Mouse (Mus musculus) urinary bladder, postnatal 4 days (tissue): ENCODE results near the gene Tm7sf3.
"Not testable (repeated sequence)": the region's sequence is repeated elsewhere in the genome, so short reads cannot be mapped to it uniquely, and the experiment has no call there.

Source experiments
- DNase-seq, 2 experiments: peaks; one replicate each; pipeline ENCODE4 v3.0.0; 2021 to 2022; ENCODE audit warnings: low spot score in 2 of 2

Gene Tm7sf3

DNA sequence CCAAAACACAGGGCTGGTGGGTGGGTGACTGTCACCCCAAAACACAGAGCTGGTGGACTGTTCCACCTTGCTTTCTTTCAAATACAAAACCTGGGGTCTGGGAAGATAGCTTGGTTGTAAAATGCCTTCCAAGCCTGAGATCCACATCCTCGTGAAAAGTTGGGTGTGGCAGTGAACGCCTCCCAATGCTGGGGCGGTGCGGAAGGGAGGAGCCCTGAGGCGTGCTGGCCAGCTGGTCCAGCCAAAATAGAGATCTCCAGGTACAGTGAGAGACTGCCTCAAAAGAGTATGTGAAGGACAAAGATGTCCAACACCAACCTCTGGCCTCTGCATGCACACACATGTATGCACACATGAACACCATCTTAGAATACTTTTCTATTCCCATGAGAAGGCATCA is 28.1 kb downstream of the Tm7sf3 start:
- DNase-seq, result no peak

DNA sequence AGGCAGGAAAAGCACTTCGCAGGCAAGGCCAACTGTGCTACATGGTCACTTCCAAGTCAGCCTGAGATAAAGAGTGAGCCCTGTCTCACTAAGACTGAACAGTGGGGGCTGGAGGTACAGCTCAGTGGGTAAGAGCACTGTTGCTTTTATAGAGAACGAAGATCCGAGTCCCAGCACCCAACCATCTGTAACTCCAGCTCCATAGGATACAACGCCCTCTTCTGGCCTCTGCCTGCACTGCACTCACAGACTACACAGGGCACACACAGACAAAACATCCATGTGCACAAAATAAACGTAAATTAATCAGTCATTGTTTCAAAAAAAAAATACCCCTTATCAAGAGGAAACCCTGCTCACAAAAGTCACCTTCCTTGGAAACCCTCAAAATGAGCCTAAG is 28.7 kb downstream of the Tm7sf3 start:
- no peak for DNase-seq

DNA sequence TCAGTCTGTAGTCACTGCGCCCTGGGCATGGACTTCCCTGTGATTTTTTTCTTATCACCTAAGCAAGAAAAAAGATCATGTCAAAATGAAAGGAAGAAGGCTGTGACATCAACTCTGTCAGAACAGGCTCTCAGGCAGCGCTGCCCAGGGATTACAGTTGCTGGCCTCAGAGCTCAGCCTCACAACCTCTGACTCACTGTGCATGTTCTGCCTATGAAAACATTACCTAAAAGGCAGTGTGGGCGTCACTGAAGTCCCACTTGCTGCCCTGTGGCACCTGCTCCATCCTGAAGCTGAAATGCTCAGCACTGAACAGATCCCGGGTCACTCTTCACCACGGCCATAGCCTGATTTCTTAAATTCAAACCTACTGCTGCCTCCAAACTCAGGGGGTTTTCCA is 29.9 kb downstream of the Tm7sf3 start:
- DNase-seq, result no peak

DNA sequence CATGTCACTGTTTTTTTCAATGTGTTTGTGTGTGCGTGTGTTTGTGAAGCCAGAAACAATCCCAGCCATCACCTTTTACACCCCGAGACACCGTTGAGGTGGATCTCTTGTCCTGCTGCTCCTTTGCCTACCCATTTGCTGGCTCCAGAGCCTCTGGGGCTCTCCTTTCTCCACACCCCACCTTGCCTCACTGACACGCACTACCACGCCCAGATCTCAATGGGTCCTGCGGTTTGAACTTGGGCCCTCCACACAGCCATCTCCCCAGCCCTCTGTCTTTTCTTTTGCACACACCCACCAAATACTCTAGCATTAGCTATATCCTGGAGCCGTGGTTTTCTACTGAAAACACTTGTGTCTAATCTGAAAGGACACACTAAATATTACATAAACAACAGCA is 30.7 kb downstream of the Tm7sf3 start:
- DNase-seq, result no peak

DNA sequence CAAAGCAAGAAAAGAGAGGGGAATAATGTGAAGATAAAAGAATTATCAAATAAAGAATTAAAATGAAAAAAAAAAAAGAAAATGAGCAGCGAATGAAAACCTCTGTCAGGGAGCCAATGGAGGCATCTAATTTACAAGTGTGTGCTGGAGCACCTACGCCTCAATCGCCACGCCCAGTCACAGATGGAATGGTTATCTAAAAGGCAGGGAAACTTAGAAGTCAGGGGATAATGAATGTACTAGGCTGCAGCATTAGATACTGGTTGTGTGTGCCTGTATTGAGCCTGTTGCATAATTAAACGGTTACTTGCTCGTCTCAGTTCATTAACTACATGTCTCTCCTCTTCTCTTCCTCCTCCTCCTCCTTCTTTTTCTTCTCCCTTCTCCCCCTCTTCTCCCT is 31.2 kb downstream of the Tm7sf3 start:
- no peak for DNase-seq

DNA sequence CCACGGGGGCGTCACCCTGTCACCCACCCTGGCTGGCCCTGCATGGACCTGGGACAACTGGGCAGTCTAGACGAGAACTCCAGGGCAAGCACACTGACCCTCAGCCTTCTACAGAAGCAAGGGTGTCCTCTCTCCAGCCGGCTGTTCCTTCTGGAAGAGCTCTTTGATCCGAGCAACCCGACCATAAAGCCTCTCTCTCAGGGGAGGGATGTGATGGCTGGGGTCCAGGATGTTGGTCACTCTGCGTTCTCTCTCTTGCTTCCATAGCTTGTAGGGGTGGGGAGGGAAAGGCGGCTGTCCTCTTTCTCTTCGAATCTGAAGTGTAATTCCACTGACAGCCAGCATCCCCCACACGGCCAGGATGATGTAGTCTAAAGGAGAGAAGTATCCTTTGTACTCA is 39.0 kb downstream of the Tm7sf3 start:
- DNase-seq, result no peak

DNA sequence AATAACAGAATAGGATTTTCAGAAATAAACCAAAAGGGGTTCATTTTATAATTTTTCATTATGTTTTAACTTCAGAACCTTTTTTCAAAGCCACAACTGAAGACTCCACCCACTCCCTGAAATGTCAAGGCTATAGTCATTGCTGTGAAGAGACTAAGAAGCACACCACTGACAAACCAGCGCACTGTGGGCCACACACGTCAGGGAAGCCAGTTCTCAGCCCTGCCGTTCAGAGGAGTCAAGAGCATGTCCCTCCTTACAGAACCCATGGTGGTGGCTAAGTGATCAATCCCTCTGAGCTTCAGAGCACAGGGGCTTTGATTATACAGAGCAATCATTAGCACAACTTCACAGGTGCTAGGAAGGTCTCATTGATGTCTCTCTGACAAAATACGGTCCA is 40.0 kb downstream of the Tm7sf3 start:
- no peak for DNase-seq

DNA sequence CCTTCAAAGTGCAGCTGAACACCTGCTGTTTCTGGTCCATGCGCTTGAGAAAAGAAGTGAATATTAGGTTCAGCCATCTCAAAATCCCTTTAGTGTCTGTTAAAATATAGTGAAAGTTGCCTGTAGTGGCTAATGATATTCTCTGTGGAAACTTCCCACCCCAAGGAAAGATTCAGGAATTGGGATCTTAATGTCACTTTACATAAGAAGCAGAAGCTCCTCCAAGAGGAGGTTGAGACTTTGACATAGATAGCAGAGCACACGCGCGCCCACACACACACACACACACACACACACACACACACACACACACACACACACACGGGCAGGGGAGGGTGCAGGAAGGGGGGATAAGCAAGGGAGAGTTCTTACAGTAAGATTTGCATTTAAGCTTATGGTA is 57.5 kb downstream of the Tm7sf3 start:
- no peak for DNase-seq

DNA sequence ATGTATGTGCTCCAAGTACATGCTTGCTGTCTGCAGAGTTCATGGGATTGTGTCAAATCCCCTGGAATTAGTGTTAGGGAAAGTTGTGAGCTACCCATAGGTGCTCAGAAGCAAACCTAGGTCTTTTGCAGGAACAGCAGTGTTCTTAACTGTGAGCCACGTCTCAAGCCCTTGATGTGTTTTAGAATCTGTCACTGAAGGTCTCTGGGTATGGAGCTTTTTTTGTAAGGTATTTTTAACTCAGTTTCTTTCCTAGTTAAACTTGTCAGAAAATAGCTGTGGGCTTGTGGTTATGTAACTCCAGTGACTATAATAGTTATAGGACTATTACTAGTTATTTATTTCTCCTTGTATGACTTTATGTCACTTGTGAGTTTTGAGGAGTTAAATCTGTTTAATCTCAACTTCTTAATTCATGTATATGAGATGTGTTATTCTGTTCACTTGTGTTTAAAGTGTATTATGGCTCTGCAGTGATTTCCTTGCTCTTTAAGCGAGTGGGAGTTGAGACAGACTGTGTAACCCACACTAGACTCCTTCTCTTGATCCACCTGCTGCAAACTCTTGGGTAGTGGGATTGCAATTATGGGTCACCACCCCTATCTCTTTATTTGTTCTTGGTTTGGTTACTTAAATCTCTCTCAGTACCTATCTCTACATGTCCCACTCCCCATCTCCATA is 59.1 kb downstream of the Tm7sf3 start:
- DNase-seq, result no peak

DNA sequence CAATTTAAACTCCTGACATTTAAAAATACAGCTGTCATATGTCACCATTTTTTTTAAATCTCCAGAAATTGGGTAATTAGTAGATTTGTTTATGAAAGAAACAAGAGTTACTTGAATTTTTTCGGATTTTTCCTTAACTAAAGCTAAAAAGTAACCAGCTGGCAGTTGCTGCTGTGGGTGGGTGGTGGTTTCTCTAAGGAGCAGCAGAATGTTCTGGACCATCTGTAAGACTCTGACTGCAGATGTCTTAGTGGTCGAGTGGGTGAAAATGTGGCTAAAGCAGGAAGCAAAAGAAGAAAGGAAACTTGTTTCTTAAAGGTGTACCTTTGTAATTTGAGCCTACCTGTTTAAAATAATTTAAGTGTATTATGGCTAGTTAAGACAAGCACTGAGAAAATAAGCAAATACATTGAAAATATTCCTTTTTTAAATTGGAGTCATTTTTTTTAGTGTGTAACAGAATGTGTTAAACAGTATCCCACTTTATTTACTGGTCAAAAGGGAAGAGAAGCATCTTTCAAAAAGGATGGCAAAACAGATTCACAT is 62.2 kb downstream of the Tm7sf3 start:
- no peak for DNase-seq

DNA sequence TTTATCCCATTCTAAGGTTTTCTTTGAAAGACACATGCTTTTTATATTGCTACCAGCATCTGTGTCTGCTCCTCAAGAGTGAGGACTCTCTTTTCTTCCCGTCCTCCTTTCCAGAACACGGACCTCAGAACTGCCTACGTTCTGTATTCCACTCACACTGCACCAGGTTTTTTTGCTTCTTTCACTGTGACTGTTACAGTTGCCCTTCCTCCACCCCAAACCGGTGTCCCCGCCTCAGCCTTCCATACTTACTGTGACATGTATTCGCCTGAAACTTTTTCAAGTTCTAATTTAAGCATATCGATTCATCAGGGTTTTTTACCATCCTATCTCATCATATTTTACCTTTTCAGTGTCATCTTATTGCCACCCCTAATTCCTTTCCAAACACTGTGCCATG is 64.0 kb downstream of the Tm7sf3 start:
- DNase-seq, result no peak

DNA sequence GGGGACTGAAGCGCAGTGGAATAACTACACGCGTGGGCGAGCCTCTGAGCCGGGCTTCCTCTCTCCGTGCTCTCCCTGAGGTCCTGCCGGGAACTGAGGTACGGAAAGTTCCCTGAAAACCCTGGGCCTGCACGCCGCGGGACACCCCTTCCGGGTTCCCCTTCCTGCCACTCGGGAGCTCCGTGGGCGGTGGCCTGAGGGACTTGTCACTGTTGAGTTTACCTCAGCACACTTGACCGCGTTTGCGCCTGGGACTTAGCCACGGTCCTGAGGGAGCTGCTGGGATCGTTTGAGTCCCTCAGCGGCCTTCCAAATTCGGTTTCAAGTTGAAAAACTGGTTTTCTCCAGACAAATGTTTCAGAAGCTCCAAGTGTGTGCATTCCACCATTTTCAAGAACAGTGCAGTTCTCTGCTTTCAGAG is 64.5 kb downstream of the Tm7sf3 start:
- peak in 1 of 2 experiments; percentile 71 for DNase-seq

DNA sequence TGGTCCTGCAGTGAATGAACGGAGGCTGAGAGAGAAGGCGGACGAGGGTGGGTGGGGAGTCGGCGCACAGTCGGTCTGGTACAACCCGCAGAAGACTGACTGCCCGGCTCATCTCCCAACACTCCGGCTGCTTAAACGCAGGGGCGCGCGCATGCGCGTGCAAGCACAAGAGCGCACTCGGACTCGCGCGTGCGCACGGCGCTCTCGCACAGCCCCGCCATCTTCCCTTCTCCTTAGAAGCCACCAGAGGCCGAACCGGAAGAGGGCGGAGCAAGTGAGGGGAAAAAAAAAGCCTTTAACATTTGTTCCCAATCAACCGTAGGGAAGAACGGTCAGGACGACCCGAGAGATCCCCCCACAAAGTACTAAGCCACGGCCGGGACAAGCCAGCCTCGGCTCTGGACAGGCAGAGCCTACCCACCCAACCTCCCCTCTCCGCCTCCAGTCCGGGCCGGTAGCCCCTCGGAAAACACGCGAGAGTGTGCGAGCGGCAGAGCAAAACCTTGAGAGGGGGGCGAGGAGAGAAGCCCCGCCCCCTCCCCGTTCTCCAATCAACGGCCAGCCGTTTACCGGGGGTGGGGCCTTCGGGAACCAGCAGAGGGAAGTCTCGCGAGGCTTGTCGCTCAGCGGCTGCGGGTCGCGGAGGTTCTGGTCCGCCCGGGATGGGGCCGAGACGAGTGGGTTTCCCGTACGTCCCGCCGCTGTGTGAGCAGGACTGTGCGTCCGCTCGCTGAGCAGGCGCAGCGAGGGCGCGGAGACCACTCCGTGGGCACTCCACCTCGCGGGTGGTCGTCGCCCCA is 65.1 kb downstream of the Tm7sf3 start, which contains the start of gene Ints13:
Gene Ints13, minus strand, starts transcription at position 526 of the 800 bp plus-strand sequence.
- DNase-seq, result peak; percentile 96 to 98

DNA sequence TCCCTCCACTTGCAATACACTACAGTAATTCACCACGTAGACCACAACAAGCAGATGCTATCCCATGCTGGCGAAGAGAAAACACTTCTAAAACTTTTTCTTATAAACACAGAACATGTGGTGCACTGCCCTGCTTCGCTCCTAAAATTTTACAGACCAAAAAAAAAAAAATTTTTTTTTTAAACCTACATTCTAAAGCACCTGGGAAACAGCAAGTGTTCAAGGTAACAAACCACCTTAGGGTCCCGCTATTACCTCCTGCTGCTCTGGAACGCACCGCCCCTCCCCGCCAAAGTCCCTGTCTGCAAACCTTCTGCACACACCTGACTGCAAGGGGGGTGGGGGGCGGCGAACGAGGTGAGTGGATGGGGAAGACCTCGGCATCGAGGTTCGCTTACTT is 65.7 kb downstream of the Tm7sf3 start, which contains the start of gene Fgfr1op2:
Gene Fgfr1op2, plus strand, starts transcription at position 301 of the 400 bp plus-strand sequence.
- no peak for DNase-seq

DNA sequence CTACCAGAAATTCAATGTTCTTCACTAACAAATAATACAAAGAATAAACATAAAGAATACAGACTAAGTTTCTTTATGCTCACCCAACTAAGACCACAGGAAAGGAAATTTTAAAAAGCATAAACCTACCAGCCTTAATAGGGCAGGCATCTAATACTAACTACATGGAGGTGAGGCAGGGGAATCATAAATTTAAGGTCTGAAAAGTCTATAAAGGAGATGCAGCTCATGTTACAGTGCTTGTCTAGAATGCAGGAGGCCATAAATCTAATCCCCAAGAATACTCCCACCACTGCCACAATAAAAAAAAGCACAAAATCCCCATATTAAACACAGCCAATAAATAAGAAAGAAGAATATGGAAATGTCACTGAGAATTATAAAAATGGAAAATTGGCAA is 70.6 kb downstream of the Tm7sf3 start:
- no peak for DNase-seq

DNA sequence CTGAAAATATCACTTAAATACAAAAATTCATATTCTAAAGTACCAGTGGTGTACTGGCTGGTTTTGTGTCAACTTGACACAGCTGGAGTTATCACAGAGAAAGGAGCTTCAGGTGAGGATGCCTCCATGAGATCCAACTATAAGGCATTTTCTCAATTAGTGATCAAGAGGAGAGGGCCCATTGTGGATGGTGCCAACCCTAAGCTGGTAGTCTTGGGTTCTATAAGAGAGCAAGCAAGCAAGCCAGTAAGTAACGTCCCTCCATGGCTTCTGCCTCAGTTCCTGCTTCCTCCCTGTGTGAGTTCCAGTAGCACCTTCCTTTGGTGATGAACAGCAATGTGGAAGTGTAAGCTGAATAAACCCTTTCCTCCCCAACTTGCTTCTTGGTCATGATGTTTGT is 80.2 kb downstream of the Tm7sf3 start:
- DNase-seq, result not testable (repeated sequence)
